Mouse (Mus musculus) MEL (cell line): ENCODE data around the gene Gm2381. TPM values are rescaled to one million over a fixed set of nuclear protein-coding genes. Genes with fewer than 3 reads are reported as not detected.
"Not testable (repeated sequence)": the region's sequence is repeated elsewhere in the genome, so short reads cannot be mapped to it uniquely, and the experiment has no call there.

ENCODE experiments used
- DNase-seq: peaks from one replicate; pipeline ENCODE4 v3.0.0; 2011; ENCODE audit warnings: low read depth, low spot score
- H3K27ac ChIP-seq: 2 replicates; pipeline ENCODE4 v1.5.1; 2012; ENCODE audit warnings: low read depth, mild to moderate bottlenecking, control low read depth, low read length, moderate library complexity; ENCODE audit not compliant: control insufficient read depth
- H3K27me3 ChIP-seq, 2 experiments: fragments of 150-350 bp in 1 of 2; sonication (generic) in 1 of 2; 2 replicates each; pipeline ENCODE4 v1.6.1; 2012; ENCODE audit warnings: low read length in 2 of 2, mild to moderate bottlenecking in 2 of 2, improper control_type of control experiment in 1 of 2, moderate library complexity in 1 of 2; ENCODE audit not compliant: insufficient read depth in 2 of 2, control insufficient read depth in 1 of 2
- H3K36me3 ChIP-seq, 2 experiments: 2 replicates each; pipeline ENCODE4 v1.6.1; 2012 to 2014; ENCODE audit warnings: low read length in 2 of 2, improper control_type of control experiment in 1 of 2, inconsistent platforms in 1 of 2, mild to moderate bottlenecking in 1 of 2; ENCODE audit not compliant: insufficient read depth in 2 of 2, control insufficient read depth in 1 of 2
- H3K4me1 ChIP-seq, 2 experiments: fragments of 150-350 bp in 1 of 2; sonication (generic) in 1 of 2; 2 replicates each; pipeline ENCODE4 v1.6.1; 2012; ENCODE audit warnings: low read length in 2 of 2, improper control_type of control experiment in 1 of 2, mild to moderate bottlenecking in 1 of 2; ENCODE audit not compliant: insufficient read depth in 2 of 2, control insufficient read depth in 1 of 2
- H3K4me3 ChIP-seq, 2 experiments: fragments of 150-350 bp in 1 of 2; sonication (generic) in 1 of 2; 2 replicates each; pipeline ENCODE4 v1.5.1; 2012; ENCODE audit warnings: low read depth in 2 of 2, low read length in 2 of 2, mild to moderate bottlenecking in 2 of 2, moderate library complexity in 2 of 2, control low read depth in 1 of 2, improper control_type of control experiment in 1 of 2; ENCODE audit not compliant: control insufficient read depth in 1 of 2, insufficient read depth in 1 of 2
- H3K79me2 ChIP-seq: 2 replicates; pipeline ENCODE4 v1.6.1; 2012; ENCODE audit warnings: mild to moderate bottlenecking, low read length, moderate library complexity; ENCODE audit not compliant: control insufficient read depth, poor library complexity, insufficient read depth
- H3K9ac ChIP-seq: 2 replicates; pipeline ENCODE4 v1.6.1; 2012; ENCODE audit warnings: low read depth, mild to moderate bottlenecking, control low read depth, low read length, moderate library complexity; ENCODE audit not compliant: control insufficient read depth, poor library complexity, severe bottlenecking
- H3K9me3 ChIP-seq: fragments of 150-350 bp; sonication (generic); replicated peaks from 2 replicates; pipeline ENCODE4 v1.6.1; 2012; ENCODE audit warnings: mild to moderate bottlenecking, low read length, improper control_type of control experiment, moderate library complexity; ENCODE audit not compliant: insufficient read depth
- E2F4 ChIP-seq: IDR thresholded peaks from 2 replicates; pipeline ENCODE4 v1.6.1; 2011; ENCODE audit warnings: low read depth, low read length, improper control_type of control experiment, borderline replicate concordance
- ELF1 ChIP-seq: IDR thresholded peaks from 2 replicates; pipeline ENCODE4 v1.6.1; 2014; ENCODE audit warnings: low read depth, mild to moderate bottlenecking, inconsistent platforms, low read length, improper control_type of control experiment, moderate library complexity
- GABPA ChIP-seq: IDR thresholded peaks from 2 replicates; pipeline ENCODE4 v1.6.1; 2012; ENCODE audit warnings: low read depth, mild to moderate bottlenecking, inconsistent platforms, low read length, improper control_type of control experiment, moderate library complexity
- GATA1 ChIP-seq: IDR thresholded peaks from 2 replicates; pipeline ENCODE4 v1.6.1; 2011; ENCODE audit warnings: low read depth, low read length, improper control_type of control experiment
- JUND ChIP-seq: IDR thresholded peaks from 2 replicates; pipeline ENCODE4 v1.6.1; 2011; ENCODE audit warnings: low read depth, mild to moderate bottlenecking, improper control_type of control experiment, low read length
- MAX ChIP-seq: IDR thresholded peaks from 2 replicates; pipeline ENCODE4 v1.6.1; 2011; ENCODE audit warnings: low read length, improper control_type of control experiment
- MEF2A ChIP-seq: IDR thresholded peaks from 2 replicates; pipeline ENCODE4 v1.6.1; 2014; ENCODE audit warnings: low read depth, mild to moderate bottlenecking, inconsistent platforms, low read length, improper control_type of control experiment; ENCODE audit not compliant: poor library complexity, insufficient replicate concordance, severe bottlenecking; ENCODE audit errors: extremely low read depth
- POLR2A ChIP-seq, 2 experiments: IDR thresholded peaks; 2 replicates each; pipeline ENCODE4 v1.6.1; 2011 to 2012; ENCODE audit warnings: low read length in 2 of 2, mild to moderate bottlenecking in 2 of 2, control low read depth in 1 of 2, improper control_type of control experiment in 1 of 2, low read depth in 1 of 2, moderate library complexity in 1 of 2; ENCODE audit not compliant: control insufficient read depth in 1 of 2, insufficient read depth in 1 of 2, poor library complexity in 1 of 2
- POLR2AphosphoS2 ChIP-seq: IDR thresholded peaks from 2 replicates; pipeline ENCODE4 v1.6.1; 2011; ENCODE audit warnings: low read length, improper control_type of control experiment
- RCOR1 ChIP-seq: IDR thresholded peaks from 2 replicates; pipeline ENCODE4 v1.6.1; 2012; ENCODE audit warnings: low read depth, mild to moderate bottlenecking, inconsistent platforms, low read length, improper control_type of control experiment
- SIN3A ChIP-seq: IDR thresholded peaks from 2 replicates; pipeline ENCODE4 v1.6.1; 2012; ENCODE audit warnings: low read length, improper control_type of control experiment, inconsistent platforms
- TAL1 ChIP-seq: IDR thresholded peaks from 2 replicates; pipeline ENCODE4 v1.6.1; 2012; ENCODE audit warnings: mild to moderate bottlenecking, inconsistent platforms, low read length, moderate library complexity, mixed read lengths
- TBP ChIP-seq: IDR thresholded peaks from 2 replicates; pipeline ENCODE4 v1.8.0; 2011; ENCODE audit warnings: low read depth, low read length, improper control_type of control experiment
- UBTF ChIP-seq: IDR thresholded peaks from 2 replicates; pipeline ENCODE4 v1.6.1; 2012; ENCODE audit warnings: low read depth, mild to moderate bottlenecking, inconsistent platforms, low read length, improper control_type of control experiment, moderate library complexity, borderline replicate concordance; ENCODE audit not compliant: insufficient read depth
- USF1 ChIP-seq: IDR thresholded peaks from 2 replicates; pipeline ENCODE4 v1.6.1; 2014; ENCODE audit warnings: low read depth, mild to moderate bottlenecking, inconsistent platforms, low read length, improper control_type of control experiment, moderate library complexity
- ZKSCAN1 ChIP-seq: IDR thresholded peaks from 2 replicates; pipeline ENCODE4 v1.6.1; 2012; ENCODE audit warnings: low read depth, mild to moderate bottlenecking, inconsistent platforms, low read length, improper control_type of control experiment, moderate library complexity
- ZMIZ1 ChIP-seq: IDR thresholded peaks from 2 replicates; pipeline ENCODE4 v1.6.1; 2012; ENCODE audit warnings: low read depth, mild to moderate bottlenecking, inconsistent platforms, low read length, improper control_type of control experiment, moderate library complexity
- polyA plus RNA-seq, 2 experiments: library from polyadenylated mRNA; stranded (reverse) in 1 of 2; unstranded in 1 of 2; fragments of >175 nt in 1 of 2; fragments of >200 nt in 1 of 2; gene quantifications; 2 replicates each; pipeline versions ENCODE4 v1.2.1 to v1.2.4; 2012; ENCODE audit warnings: low replicate concordance in 2 of 2, low read depth in 1 of 2; ENCODE audit not compliant: insufficient read length in 2 of 2, insufficient read depth in 1 of 2, missing spikeins in 1 of 2
- total RNA-seq: library from RNA; depleted of rRNA; stranded (reverse); fragments of 300-350 nt; gene quantifications from 2 replicates; pipeline ENCODE4 v1.2.3, GENCODE M21; 2012; rRNA removed

Gene Gm2381
- total RNA-seq (not detected in 2 replicates), polyA plus RNA-seq (not detected)

GRCm38 (mm10) chr7:42866801-42867458 lies at the start of gene Gm2381:
Gm2381 (minus strand) TSS chr7:42867234.
- not testable (repeated sequence) for H3K9me3 ChIP-seq, H3K27ac ChIP-seq, H3K4me3 ChIP-seq, H3K4me1 ChIP-seq, H3K79me2 ChIP-seq, DNase-seq, H3K27me3 ChIP-seq, H3K36me3 ChIP-seq, H3K9ac ChIP-seq

GRCm38 (mm10) chr7:42898067-42898466 lies 31.0 kb upstream of the Gm2381 start:
- not testable (repeated sequence) for H3K79me2 ChIP-seq, H3K9ac ChIP-seq, H3K27ac ChIP-seq, DNase-seq, H3K9me3 ChIP-seq, H3K27me3 ChIP-seq, H3K4me3 ChIP-seq, H3K36me3 ChIP-seq, H3K4me1 ChIP-seq

- Histone ChIP-seq H3K27ac (no peak overlapping the region), H3K79me2 (no peaks in the 10 kb centered on the region), H3K9ac (no peak overlapping the region), H3K36me3 (no peaks in the 10 kb centered on the region), H3K4me1 (no peaks in the 10 kb centered on the region), H3K9me3 (no peaks in the 10 kb centered on the region), H3K27me3 (no peaks in the 10 kb centered on the region), H3K4me3 (no peak overlapping the region)
- no peak for TF ChIP-seq SIN3A
- no peak for TF ChIP-seq E2F4
- no peak for TF ChIP-seq GATA1
- no peak for TF ChIP-seq RCOR1
- no peak for TF ChIP-seq ZMIZ1
- no peak for TF ChIP-seq MEF2A
- TF ChIP-seq POLR2AphosphoS2, result no peak
- TF ChIP-seq GABPA, result no peak
- no peak for TF ChIP-seq ELF1
- TF ChIP-seq ZKSCAN1, result no peak
- no peak for TF ChIP-seq TBP
- no peak for TF ChIP-seq USF1
- TF ChIP-seq UBTF, result no peak
- no peak for TF ChIP-seq JUND
- no peak for TF ChIP-seq POLR2A (IDR thresholded peaks at IDR 0.05; ENCODE audit: control insufficient read depth in 1 of 2, insufficient read depth in 1 of 2, low read depth in 1 of 2, low read length in 2 of 2, poor library complexity in 1 of 2)
- no peak for TF ChIP-seq MAX
- no peak for TF ChIP-seq TAL1
- no peak for DNase-seq
Observed at GRCm38 (mm10) chr7:42878090-42878489, 11.1 kb upstream of the Gm2381 start.

- not testable (repeated sequence) for H3K36me3 ChIP-seq, DNase-seq, H3K4me3 ChIP-seq, H3K4me1 ChIP-seq, H3K9ac ChIP-seq, H3K9me3 ChIP-seq, H3K79me2 ChIP-seq, H3K27ac ChIP-seq, H3K27me3 ChIP-seq
Observed at GRCm38 (mm10) chr7:42838366-42838765, 28.7 kb downstream of the Gm2381 start.
